Mouse (Mus musculus) ovary, postnatal 10 days (tissue): ENCODE results near the gene Cpsf4l.
"Not testable (repeated sequence)": the region's sequence is repeated elsewhere in the genome, so short reads cannot be mapped to it uniquely, and the experiment has no call there.

ENCODE experiments used
- DNase-seq: peaks from one replicate; pipeline ENCODE4 v3.0.0; 2022; ENCODE audit warnings: low spot score

Cpsf4l gene

DNA sequence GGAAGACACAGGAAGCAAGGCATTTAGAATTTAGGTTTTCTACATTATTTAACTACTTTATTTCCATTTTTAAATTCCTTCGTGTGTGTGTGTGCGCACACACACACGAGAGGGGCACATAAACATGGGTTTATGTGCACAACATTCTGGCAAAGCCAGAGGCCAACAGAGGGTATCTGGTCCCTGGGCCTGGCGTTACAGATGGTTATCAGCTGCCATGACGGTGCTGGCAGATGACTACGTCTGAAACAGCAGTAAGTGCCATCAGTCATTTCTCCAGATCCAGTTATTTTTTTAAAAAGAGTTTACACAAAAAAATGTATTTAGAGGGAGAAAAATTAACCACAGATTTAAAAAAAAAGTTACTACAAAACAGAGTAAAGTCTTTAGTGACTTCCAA lies 43.6 kb downstream of the Cpsf4l start:
- DNase-seq, result no peak

- no peak for DNase-seq
Measured at GRCm38 (mm10) chr11:113664279-113664678, 45.5 kb downstream of the Cpsf4l start.

DNA sequence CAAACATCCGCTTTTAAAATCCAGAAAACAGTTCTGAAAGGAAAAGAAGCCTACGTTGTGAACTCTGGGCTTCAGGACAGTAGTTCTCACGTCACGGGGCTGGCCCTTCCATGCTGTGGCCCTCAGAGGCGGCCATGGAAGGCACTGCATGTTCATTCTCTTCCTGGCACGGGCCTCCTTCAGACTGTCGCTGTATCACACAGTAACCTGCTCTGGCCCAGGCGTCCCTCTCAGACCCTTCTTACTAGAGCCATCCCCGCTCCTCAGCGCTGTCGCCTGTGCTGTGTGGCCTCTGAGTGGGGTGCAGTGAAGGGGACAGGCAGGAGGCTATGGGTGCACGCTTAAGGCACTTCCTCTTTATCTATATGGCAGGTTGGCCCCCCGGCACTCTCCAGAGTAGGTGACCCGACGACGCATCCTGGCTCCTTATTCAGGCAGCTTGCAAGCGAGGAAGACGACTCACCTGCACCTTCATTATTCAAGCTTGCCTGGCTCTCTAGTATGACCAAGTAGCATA lies 47.9 kb downstream of the Cpsf4l start:
- no peak for DNase-seq

DNA sequence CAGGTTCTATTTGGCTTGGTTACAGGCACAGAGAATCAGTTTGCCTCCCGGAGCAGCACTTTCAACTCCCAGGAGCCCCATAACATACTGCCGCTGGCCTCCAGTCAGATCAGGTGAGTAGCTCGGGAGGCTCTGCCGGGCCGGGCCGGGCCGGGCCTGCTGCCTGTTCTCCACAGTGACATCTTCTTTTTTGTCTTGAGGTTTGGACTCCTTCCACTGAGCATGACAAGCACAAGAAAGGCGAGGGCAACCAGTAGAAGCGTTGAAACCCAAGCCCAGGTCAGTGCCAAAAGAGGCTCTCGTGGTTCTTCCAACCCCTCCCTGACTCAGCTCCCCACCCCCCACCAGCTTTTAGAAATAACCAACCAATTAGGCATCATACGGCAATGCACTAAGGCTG lies 48.9 kb downstream of the Cpsf4l start:
- no peak for DNase-seq

GRCm38 (mm10) chr11:113660213-113660612 lies 49.6 kb downstream of the Cpsf4l start:
- not testable (repeated sequence) for DNase-seq

DNA sequence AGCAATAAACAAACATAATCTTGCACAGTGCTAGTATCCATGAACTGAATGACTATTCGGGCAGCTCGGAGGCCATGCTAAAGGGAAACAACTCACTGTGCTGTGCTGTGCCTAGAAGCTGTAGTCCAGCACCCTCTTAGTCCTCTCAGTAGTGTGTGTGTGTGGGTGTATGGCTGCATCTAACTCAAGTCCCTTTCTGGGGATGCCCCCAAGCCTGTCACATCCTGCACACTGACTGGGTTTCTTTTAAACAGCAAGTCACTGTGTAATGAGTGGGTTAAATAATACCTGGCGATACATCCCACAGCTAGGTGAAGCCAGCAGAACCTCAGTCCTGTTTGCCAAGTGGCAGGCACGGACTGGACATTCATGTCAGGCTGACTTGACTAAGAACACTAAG lies 51.1 kb downstream of the Cpsf4l start:
- DNase-seq, result no peak

DNA sequence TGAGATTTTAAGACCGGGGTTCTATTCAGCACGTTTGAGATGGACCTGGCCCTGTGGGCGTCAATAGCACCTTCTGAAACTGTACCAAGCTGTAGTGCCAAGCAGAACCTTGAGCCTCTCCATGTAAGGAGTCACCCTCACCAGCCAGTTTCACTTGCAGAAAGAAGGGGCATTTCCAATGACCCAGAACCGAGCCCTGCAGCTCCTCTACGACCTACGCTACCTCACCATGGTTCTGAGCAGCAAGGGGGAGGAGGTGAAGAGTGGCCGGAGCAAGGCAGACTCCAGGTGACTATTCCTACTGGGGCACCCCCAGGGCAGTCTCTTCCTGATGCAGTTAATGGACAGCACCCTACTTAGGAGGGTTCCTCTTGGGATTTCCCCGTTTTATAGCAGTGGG lies 51.5 kb downstream of the Cpsf4l start:
- no peak for DNase-seq

- DNase-seq, result no peak
Measured at GRCm38 (mm10) chr11:113657221-113657620, 52.6 kb downstream of the Cpsf4l start.

GRCm38 (mm10) chr11:113656511-113656932 lies 53.3 kb downstream of the Cpsf4l start:
- DNase-seq, result no peak

- no peak for DNase-seq
Measured at GRCm38 (mm10) chr11:113654561-113655270, 55.1 kb downstream of the Cpsf4l start.

DNA sequence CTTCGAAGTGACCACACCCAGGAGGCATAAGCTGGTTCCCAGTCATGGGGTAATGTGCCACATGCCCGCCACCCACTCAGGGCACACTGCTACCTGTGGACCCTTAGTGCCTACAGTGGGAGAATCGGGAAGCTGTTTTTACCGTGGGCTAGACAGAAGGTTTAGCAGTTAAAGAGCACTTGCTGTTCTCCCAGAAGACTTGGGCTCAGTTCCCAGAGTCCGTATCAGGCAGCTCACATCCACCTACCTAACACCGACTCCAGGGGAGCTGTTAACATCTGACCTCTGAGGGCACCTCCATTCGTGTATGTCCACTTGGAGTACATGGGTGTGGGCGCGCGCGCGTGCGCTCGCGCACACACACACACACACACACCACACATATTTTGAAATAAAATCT lies 55.7 kb downstream of the Cpsf4l start:
- no peak for DNase-seq

GRCm38 (mm10) chr11:113652516-113652915 lies 57.3 kb downstream of the Cpsf4l start:
- no peak for DNase-seq

- DNase-seq, result no peak
Measured at GRCm38 (mm10) chr11:113651907-113652273, 57.9 kb downstream of the Cpsf4l start.

DNA sequence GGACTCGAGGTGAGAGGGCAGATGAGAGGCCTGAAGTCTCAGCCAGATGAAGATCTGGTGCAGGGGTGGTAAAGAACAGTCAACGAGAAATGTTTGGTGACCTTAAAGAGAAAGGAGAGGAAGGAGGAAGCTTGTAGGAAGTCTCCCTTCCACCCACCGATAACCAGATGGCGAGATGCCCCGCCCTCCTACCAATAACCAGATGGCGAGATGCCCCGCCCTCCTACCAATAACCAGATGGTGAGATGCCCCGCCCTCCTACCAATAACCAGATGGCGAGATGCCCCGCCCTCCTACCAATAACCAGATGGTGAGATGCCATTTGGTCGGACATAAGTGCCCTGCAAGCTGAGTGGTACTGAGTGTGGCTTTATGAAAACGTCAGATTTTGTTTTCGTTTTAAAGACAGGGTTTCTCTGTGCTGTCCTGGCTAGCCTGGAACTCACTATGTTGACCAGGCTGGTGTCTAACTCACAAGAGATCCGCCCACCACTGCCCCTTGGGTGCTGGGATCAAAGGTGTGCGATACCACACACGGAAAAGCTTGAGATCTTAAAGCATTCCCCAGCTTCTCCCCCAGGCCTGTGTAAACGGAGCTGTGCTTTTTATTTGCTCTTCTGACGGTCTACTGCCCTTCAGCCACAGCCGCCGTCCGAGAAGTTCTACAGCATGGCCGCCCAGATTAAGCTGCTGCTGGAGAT lies 58.5 kb downstream of the Cpsf4l start:
- DNase-seq, result no peak

GRCm38 (mm10) chr11:113649353-113650210 lies 60.2 kb downstream of the Cpsf4l start, which contains the start of gene Slc39a11:
Gene Slc39a11 (minus strand): TSS chr11:113650079.
- peak; percentile 50 for DNase-seq

DNA sequence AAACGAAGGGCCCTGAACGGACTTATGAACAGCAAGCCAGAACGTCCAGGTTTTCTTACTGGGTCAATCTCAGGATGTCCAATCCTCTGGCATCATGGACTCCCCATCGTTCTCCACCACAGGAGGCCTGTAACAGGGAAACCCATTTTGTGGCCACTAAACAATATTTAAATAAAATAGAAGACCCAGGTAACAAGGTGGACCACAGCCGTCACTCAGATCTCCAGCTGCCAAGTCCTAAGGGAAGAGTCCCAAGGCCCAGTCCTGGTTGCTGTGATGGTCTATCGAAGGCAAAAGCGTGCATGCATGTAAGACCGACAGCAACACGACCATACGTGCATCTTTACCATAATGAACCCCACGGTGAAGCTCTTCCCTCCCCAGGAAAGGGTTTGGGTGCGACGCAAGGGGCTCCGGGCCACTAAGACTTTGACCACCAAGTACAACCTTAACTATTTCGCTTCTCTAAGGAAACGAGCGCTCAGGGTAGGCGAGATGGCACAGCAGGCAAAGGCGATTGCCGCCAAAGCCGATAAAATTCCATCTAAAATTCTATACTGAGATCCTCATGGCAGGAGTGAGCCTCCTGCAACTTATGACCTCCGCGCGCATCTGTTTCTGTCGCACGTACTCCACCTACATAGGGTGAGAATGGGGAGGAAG lies 61.0 kb downstream of the Cpsf4l start, which contains the start of gene Cog1:
Gene Cog1 (plus strand): TSS at position 480 of the 663 bp plus-strand sequence.
- no peak for DNase-seq
